Mouse (Mus musculus) cortical plate, adult 2 months (tissue): ENCODE results near the gene Fam107b. TPM values are rescaled to one million over a fixed set of nuclear protein-coding genes. Genes with fewer than 3 reads are reported as not detected.

Source experiments
- H3K27ac ChIP-seq: fragments of 200-500 bp; 2 replicates; pipeline ENCODE4 v1.5.1; 2012; ENCODE audit warnings: low read length, control low read depth, inconsistent platforms; ENCODE audit not compliant: insufficient read depth
- H3K4me1 ChIP-seq: fragments of 200-500 bp; 2 replicates; pipeline ENCODE4 v1.6.1; 2011; ENCODE audit warnings: low read length; ENCODE audit not compliant: control insufficient read depth, insufficient read depth
- H3K4me3 ChIP-seq: fragments of 200-500 bp; 2 replicates; pipeline ENCODE4 v1.5.1; 2011; ENCODE audit warnings: mild to moderate bottlenecking, low read length, control low read depth; ENCODE audit not compliant: insufficient read depth
- CTCF ChIP-seq: fragments of 200-500 bp; IDR thresholded peaks from 2 replicates; pipeline ENCODE4 v1.5.1; 2011; ENCODE audit warnings: mild to moderate bottlenecking, control low read depth, low read length; ENCODE audit not compliant: insufficient read depth; ENCODE audit errors: extremely low read depth
- POLR2A ChIP-seq: fragments of 200-500 bp; IDR thresholded peaks from 2 replicates; pipeline ENCODE4 v1.6.1; 2011; ENCODE audit warnings: mild to moderate bottlenecking, low read length, control low read depth; ENCODE audit not compliant: insufficient read depth; ENCODE audit errors: extremely low read depth
- polyA plus RNA-seq: library from polyadenylated mRNA; depleted of rRNA; stranded (reverse); fragments of >200 nt; gene quantifications from 2 replicates; pipeline ENCODE4 v1.2.3, GENCODE M21; 2012

Fam107b gene
- polyA plus RNA-seq, 1 experiment, result 9.5 TPM

DNA sequence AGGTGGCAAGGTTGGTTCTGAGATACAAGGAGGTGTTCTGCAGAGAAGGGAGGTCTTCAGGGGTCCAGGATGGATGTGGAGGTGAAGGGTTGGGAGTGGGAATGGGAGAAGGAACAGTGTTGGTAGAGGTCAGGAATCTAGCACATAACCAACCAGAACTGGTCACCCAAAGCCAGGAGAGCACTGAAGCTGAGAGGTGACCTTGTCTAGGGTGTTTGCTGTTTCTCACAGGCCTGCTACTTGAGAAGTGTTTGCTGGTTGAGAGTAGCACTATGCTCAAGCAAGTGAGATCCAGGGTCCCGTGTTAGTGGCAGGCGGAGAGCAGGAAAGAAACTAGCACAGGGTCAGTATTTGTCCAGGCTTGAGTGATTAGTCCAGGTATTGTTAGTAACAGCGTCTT is 159.3 kb downstream of the Fam107b start:
- H3K4me1 ChIP-seq, result peaks cover 2% of the 10 kb centered on the region; the same call in 1 of the 2 replicates
- H3K27ac ChIP-seq, result no peak overlapping the region
- no peak overlapping the region for H3K4me3 ChIP-seq
- TF ChIP-seq CTCF (no peak), POLR2A (no peak)

DNA sequence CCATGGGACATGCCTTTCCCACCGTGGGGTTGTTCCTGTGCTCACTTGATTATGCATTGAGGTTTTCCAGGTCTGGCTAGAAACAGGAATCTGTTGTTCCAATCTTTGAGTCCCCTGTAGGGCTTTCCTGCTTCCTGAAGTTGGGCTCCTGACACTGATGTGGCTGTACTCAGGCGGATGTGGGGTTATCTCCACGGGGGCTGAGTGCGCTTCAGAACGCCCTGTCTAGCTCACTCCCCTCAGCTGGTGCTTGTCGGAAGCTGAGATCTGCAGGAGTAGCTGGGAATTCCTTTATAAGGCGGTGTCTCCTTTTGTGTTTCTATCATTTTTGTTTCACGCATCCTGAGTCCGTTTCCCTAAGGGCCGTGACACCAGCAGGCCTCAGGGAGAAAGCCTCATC is 160.5 kb downstream of the Fam107b start:
- H3K4me1 ChIP-seq, result peaks cover 2% of the 10 kb centered on the region; the same call in 1 of the 2 replicates
- no peak overlapping the region for H3K27ac ChIP-seq
- TF ChIP-seq CTCF, result no peak
- no peak for TF ChIP-seq POLR2A
- H3K4me3 ChIP-seq, result no peak overlapping the region

DNA sequence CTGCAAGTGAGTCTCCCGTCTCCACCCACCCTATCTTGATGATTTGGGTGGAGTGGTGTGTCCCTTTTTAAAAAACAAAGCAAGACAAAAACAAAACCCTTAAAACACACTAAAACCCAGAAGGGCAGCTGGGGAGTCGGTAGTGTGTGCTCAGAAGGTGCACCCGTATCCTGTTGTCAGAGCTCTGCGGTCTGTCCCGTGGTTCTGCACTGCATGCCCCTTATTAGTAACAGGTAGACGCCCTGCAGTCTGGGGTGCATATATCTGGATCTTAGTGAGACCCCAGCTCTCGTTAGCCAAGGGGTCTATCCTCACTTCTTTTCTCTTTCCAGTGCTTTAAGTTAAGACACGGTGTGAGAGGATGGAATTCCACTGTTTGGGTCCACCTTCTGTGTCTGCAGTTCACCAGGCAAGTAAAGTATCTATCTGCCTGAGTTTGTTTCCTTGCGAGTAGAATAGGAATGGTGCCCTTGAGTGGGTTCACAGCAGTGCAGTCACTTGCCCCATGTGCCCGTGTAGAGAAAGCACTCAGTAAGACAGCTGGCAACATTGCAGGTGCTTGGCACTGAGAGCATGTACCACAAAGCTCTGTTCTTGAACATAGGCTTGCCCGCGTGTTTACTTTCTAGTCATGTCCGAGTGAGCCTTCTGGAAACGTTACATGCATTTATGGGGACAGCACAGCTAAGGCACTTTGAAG is 161.2 kb downstream of the Fam107b start:
- no peak for TF ChIP-seq POLR2A
- TF ChIP-seq CTCF, result no peak
- Histone ChIP-seq H3K4me1 (no peaks in the 10 kb centered on the region; the same call in 1 of the 2 replicates), H3K27ac (no peak overlapping the region), H3K4me3 (no peak overlapping the region)

DNA sequence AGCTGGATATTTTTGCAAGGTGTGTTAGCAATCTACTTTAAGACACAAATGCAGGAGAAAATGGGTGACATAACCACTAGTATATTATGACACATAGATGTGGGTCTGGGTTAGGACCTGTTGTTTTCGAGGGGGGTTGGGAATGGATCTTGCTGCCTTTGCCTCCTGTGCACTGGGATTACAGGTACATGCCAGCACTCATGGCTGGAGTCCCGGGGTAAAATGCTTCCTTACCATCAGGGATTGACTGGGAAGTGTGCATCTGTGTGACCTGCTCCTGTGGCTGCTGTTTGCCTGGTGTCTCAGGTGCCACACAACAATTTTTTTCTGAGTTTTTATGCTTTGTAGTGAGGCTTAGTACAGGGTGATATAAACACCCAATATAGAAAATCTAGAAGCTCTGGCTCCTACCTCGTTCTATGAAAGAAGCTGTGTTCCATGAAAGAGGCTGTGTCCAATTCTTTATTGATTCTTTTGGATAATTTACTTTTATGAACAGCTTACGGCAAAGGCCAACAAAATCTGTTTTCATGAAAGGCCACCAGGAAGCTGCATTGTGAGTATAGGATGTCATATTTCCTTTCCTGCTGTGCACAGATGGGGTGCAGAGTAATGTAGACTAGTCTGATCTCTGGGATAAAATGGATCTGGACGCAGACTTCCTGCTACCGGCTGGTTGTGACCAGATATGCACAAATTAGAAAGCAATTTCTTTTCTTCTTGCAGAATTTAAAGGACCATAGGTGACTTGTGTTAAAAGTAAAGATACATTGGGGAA is 167.8 kb downstream of the Fam107b start:
- no peak overlapping the region for H3K27ac ChIP-seq
- TF ChIP-seq POLR2A (no peak), CTCF (no peak)
- no peak overlapping the region for H3K4me3 ChIP-seq
- H3K4me1 ChIP-seq, result no peaks in the 10 kb centered on the region; the same call in 1 of the 2 replicates

DNA sequence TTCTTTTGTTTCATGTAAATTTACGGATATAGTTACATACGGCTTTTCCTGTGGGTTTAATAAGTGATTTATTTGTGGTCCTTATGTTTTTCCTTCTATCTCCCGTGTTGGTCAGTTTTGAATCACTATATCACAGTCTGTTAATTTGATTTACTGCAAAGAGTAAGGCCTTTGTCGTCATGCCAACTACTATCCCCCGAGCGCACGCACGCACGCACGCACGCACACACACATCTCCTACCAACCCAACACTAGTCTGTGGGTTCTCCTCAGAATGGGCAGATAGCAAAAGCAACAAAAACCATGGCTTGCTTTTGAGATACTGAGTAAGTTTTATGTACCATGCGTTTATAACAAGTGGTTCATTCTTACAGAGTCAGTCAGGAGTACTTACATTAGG is 168.4 kb downstream of the Fam107b start:
- H3K4me1 ChIP-seq, result no peaks in the 10 kb centered on the region; the same call in 1 of the 2 replicates
- TF ChIP-seq CTCF (no peak), POLR2A (no peak)
- H3K27ac ChIP-seq, result no peak overlapping the region
- no peak overlapping the region for H3K4me3 ChIP-seq

DNA sequence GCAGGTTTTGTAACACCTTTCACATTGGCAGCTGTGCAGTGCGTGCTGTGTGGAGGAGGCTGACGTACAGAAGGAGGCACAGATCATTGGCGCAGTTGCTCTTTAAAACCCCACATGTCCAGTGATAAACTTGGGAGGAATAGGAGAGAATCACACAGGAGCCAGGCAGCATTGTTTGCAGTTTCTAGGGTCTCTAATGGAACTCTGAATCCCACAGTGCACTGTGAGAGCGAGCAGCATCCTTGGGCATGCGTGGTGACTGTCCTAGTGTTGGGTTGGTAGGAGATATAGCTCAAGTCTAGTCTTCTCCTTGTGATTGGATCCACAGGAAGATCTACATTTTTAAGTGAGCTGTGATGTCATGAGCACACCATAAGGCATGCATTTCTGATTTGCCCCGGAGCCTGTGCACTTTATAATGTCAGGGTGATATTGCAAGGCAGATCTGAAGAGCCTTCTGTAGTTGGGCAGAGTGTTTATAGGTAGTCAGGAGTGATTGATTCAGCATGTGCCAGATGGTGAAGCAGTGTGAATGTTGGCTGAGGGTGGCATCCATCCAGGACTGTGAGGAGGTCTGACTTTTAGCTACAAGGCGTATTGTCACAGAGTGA is 169.2 kb downstream of the Fam107b start:
- TF ChIP-seq POLR2A, result no peak
- no peak for TF ChIP-seq CTCF
- Histone ChIP-seq H3K27ac (no peak overlapping the region), H3K4me3 (no peak overlapping the region), H3K4me1 (no peaks in the 10 kb centered on the region; the same call in 1 of the 2 replicates)

DNA sequence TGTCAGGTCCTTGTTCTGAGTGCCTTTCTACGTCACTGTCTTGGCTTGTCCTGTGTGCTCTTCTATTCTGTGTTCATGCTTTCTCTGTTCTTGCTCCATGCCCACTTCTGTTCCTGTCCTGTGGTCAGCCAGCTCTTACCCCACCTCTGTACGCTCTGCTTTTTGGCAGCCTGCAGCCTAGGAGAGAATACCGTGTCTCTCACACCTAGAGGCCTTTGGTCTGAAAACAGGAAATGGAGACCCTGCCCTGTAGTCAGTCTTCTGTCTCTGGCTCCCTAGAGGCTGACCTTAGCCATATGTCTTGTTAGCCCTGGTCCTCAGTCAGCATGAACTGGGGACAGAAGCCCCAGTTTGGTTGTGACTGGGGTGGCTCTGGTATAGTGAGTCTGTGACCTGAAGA is 170.0 kb downstream of the Fam107b start:
- Histone ChIP-seq H3K4me1 (no peaks in the 10 kb centered on the region; the same call in 1 of the 2 replicates), H3K27ac (no peak overlapping the region), H3K4me3 (no peak overlapping the region)
- no peak for TF ChIP-seq POLR2A
- no peak for TF ChIP-seq CTCF

DNA sequence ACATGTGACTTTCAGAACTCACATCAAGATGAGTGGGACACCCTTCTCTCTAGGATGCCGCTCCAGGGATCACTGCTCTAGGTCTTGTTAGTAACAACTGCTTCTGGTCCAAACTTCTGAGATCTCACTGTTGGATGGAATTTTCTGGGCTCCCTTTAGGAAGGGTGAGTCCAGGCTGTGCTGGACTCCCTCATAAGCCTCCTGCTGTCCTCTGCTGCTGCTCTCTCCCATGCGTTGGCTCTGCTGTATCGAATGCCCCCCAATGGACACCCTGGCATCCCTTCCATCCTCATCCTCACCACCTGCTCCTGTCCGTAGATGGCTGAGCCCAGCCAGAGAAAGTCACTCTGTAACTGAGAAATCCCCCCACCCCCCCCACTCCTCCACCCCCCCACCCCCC is 170.4 kb downstream of the Fam107b start:
- no peaks in the 10 kb centered on the region; the same call in 1 of the 2 replicates for H3K4me1 ChIP-seq
- no peak for TF ChIP-seq POLR2A
- TF ChIP-seq CTCF, result no peak
- H3K27ac ChIP-seq, result no peak overlapping the region
- H3K4me3 ChIP-seq, result no peak overlapping the region

DNA sequence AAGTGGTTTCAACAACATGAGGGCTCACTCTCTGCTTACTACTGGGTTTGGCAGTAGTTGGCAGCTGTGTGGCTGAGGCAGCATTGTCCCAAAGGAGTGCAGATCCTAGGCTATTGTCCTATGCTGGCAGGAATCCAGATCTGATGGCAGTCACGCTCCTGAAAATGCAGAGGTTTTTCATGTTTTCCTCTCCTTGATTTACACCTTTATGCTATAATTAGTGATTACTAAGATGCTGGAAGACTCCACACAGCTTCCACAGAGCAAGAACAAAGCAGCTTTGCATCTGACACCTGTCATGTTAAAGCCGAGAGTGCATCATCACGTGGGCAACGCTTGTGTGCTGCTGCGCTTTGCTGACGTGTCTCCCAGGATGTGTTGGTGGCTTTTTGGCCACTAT is 172.2 kb downstream of the Fam107b start:
- Histone ChIP-seq H3K4me3 (no peak overlapping the region), H3K4me1 (no peaks in the 10 kb centered on the region; the same call in 1 of the 2 replicates), H3K27ac (no peak overlapping the region)
- TF ChIP-seq POLR2A, result no peak
- no peak for TF ChIP-seq CTCF
